Mouse (Mus musculus) embryonic facial prominence, embryonic 11.5 days (tissue): ENCODE measurements around the gene Slc25a20. TPM values are rescaled to one million over a fixed set of nuclear protein-coding genes. Genes with fewer than 3 reads are reported as not detected.

Experiments
- ATAC-seq: fragments of 200-750 bp; cut with Nextera tagmentation; replicated peaks from 2 replicates; pipeline ENCODE4 v1.8.0; 2017; ENCODE audit warnings: low read depth; ENCODE audit not compliant: insufficient number of reproducible peaks, low FRiP score, low TSS enrichment
- DNase-seq: peaks from one replicate; pipeline ENCODE4 v3.0.0-alpha.2; 2015; ENCODE audit warnings: low spot score
- H3K27ac ChIP-seq: fragments of 300-500 bp; sonication (generic); replicated peaks from 2 replicates; pipeline ENCODE4 v1.5.1; 2014; ENCODE audit warnings: mild to moderate bottlenecking, low read depth, low read length, control low read depth
- H3K27me3 ChIP-seq: fragments of 300-500 bp; sonication (generic); 2 replicates; pipeline ENCODE4 v1.6.1; 2014; ENCODE audit warnings: mild to moderate bottlenecking, low read length, moderate library complexity, mixed read lengths; ENCODE audit not compliant: control insufficient read depth, insufficient read depth
- H3K36me3 ChIP-seq: fragments of 300-500 bp; sonication (generic); replicated peaks from 2 replicates; pipeline ENCODE4 v1.6.1; 2014; ENCODE audit warnings: low read depth, mild to moderate bottlenecking, low read length, moderate library complexity, mixed read lengths; ENCODE audit not compliant: control insufficient read depth, insufficient read depth
- H3K4me1 ChIP-seq: fragments of 300-500 bp; sonication (generic); 2 replicates; pipeline ENCODE4 v1.6.1; 2014; ENCODE audit warnings: low read length, mixed read lengths; ENCODE audit not compliant: control insufficient read depth, insufficient read depth
- H3K4me2 ChIP-seq: fragments of 300-500 bp; sonication (generic); 2 replicates; pipeline ENCODE4 v1.6.1; 2014; ENCODE audit warnings: low read depth, mild to moderate bottlenecking, control low read depth, low read length, moderate library complexity
- H3K4me3 ChIP-seq: fragments of 300-500 bp; sonication (generic); 2 replicates; pipeline ENCODE4 v1.5.1; 2014; ENCODE audit warnings: low read depth, low read length, control low read depth
- H3K9ac ChIP-seq: fragments of 300-500 bp; sonication (generic); replicated peaks from 2 replicates; pipeline ENCODE4 v1.6.1; 2014; ENCODE audit warnings: mild to moderate bottlenecking, control low read depth, low read length
- H3K9me3 ChIP-seq: fragments of 300-500 bp; sonication (generic); replicated peaks from 2 replicates; pipeline ENCODE4 v1.6.1; 2016; ENCODE audit warnings: mild to moderate bottlenecking, low read length, inconsistent platforms, mixed read lengths; ENCODE audit not compliant: control insufficient read depth
- WGBS: fragments of 180-500 bp; shearing (Covaris S2); extraction: QIAGEN DNeasy Blood & Tissue Kit; methylation state at CpG from one replicate; pipeline ENCODE4 v1.1.7; 2014; 5-methylcytosine and 5-hydroxymethylcytosine counted together
- polyA plus RNA-seq: library from polyadenylated mRNA; unstranded; fragments of >200 nt; fragmentation: Nextera tagmentation; extraction: Ambion mirVana; gene quantifications from 2 replicates; pipeline ENCODE4 v1.2.1, GENCODE M21; 2014

Slc25a20 gene
- polyA plus RNA-seq, 1 experiment from 2014 or later = 34.5 TPM

- no peak overlapping the region for H3K4me3 ChIP-seq
- no peak for ATAC-seq
- H3K4me2 ChIP-seq = no peak overlapping the region
- H3K27ac ChIP-seq = no peak overlapping the region
- DNase-seq = no peak
- H3K27me3 ChIP-seq = no peaks in the 10 kb centered on the region
- H3K4me1 ChIP-seq = no peaks in the 10 kb centered on the region
- no peaks in the 10 kb centered on the region for H3K36me3 ChIP-seq
- H3K9me3 ChIP-seq = no peaks in the 10 kb centered on the region
- H3K9ac ChIP-seq = no peak overlapping the region
These were observed 40.6 kb downstream of the Slc25a20 start for GRCm38 (mm10) chr9:108702476-108702875.

DNA sequence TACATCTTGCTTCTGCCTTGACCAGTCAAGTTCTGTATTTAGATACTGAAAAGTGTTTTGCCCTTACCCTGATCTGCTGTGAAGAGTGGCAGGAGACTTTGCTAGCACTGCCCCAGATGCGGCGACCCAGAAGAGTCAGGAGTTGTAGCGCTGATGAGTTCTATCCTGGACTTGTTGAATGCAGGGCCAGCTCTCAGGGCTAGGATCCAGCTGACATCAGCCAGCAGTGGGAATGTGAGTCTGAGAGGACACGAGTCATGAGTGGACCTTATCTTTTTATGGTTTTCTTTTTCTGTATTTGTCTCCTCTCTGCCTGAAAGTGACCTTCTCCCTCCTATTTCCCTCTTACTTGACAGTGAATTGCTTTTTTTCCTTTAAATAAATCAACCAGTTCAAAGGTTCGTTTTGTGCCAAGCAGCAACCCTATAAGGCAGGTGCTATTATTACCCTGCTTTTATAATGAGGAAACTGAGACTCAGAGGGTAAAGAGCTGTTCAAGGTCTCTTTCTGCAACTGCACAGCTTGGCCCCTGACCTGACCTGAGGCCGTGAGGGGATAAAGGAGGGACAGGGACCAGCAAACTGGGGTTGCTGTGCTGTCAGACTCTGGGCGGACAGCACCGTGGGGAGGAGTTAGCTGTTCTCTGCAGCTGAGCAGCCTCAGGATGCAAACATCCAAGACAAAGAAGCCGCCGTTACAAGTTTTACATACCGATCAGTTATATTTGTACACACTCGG lies 41.7 kb downstream of the Slc25a20 start:
- no peak for DNase-seq
- no peaks in the 10 kb centered on the region for H3K4me1 ChIP-seq
- no peaks in the 10 kb centered on the region for H3K36me3 ChIP-seq
- no peaks in the 10 kb centered on the region for H3K27me3 ChIP-seq
- no peak overlapping the region for H3K4me2 ChIP-seq
- no peak for ATAC-seq
- H3K27ac ChIP-seq = no peak overlapping the region
- no peaks in the 10 kb centered on the region for H3K9me3 ChIP-seq
- H3K4me3 ChIP-seq = no peak overlapping the region
- WGBS = 47% methylated on average over 12 of the region's 12 CpGs
- no peak overlapping the region for H3K9ac ChIP-seq

GRCm38 (mm10) chr9:108704591-108704990 lies 42.7 kb downstream of the Slc25a20 start:
- no peaks in the 10 kb centered on the region for H3K36me3 ChIP-seq
- no peak overlapping the region for H3K9ac ChIP-seq
- no peaks in the 10 kb centered on the region for H3K9me3 ChIP-seq
- no peaks in the 10 kb centered on the region for H3K4me1 ChIP-seq
- H3K4me2 ChIP-seq = no peak overlapping the region
- H3K4me3 ChIP-seq = no peak overlapping the region
- WGBS = 64% methylated on average over 7 of the region's 7 CpGs
- no peak overlapping the region for H3K27ac ChIP-seq
- no peak for DNase-seq
- no peak for ATAC-seq
- H3K27me3 ChIP-seq = no peaks in the 10 kb centered on the region

GRCm38 (mm10) chr9:108707212-108707611 lies 45.3 kb downstream of the Slc25a20 start:
- Histone ChIP-seq H3K9me3 (no peaks in the 10 kb centered on the region), H3K36me3 (no peaks in the 10 kb centered on the region), H3K4me3 (no peak overlapping the region), H3K4me2 (no peak overlapping the region), H3K9ac (no peak overlapping the region), H3K4me1 (no peaks in the 10 kb centered on the region), H3K27ac (no peak overlapping the region), H3K27me3 (no peaks in the 10 kb centered on the region)
- ATAC-seq = no peak
- WGBS = 91% methylated on average over 2 of the region's 2 CpGs
- no peak for DNase-seq

GRCm38 (mm10) chr9:108708833-108709232 lies 46.9 kb downstream of the Slc25a20 start:
- no peak overlapping the region for H3K9ac ChIP-seq
- ATAC-seq = no peak
- WGBS = 91% methylated on average over 8 of the region's 8 CpGs

DNA sequence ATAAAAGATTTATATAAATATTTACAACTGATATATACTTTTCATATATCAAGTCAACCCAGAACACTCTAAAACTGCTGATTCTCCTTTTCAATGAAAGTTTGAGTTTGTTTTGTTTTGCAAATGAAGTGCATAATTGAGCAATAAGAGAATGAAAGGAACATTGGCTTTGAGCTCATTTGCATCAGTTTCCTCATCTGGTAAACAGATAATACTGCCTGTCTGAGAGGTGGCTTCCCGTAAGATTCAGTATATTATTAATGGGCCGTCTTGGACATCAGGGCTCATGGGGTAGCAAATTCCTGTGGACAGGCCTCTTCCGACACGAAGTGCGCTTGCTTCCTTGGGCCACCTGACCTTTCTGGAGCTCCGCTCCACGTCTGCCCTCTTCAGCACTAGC lies 48.9 kb downstream of the Slc25a20 start:
- Histone ChIP-seq H3K4me1 (no peaks in the 10 kb centered on the region), H3K4me3 (no peak overlapping the region), H3K27me3 (no peaks in the 10 kb centered on the region), H3K9me3 (no peaks in the 10 kb centered on the region), H3K4me2 (no peak overlapping the region), H3K27ac (no peak overlapping the region), H3K9ac (no peak overlapping the region), H3K36me3 (no peaks in the 10 kb centered on the region)
- 84% methylated on average over 7 of the region's 7 CpGs for WGBS
- ATAC-seq (no peak), DNase-seq (no peak)

More at GRCm38 (mm10) chr9:108708833-108709232, 46.9 kb downstream of the Slc25a20 start:
- Histone ChIP-seq H3K4me1 (no peaks in the 10 kb centered on the region), H3K4me3 (no peak overlapping the region), H3K27me3 (no peaks in the 10 kb centered on the region), H3K9me3 (no peaks in the 10 kb centered on the region), H3K27ac (no peak overlapping the region), H3K36me3 (no peaks in the 10 kb centered on the region), H3K4me2 (no peak overlapping the region)
- no peak for DNase-seq

- Histone ChIP-seq H3K9ac (no peak overlapping the region), H3K27ac (no peak overlapping the region)
- ATAC-seq = no peak
These were observed 54.3 kb downstream of the Slc25a20 start for GRCm38 (mm10) chr9:108716199-108716598.

DNA sequence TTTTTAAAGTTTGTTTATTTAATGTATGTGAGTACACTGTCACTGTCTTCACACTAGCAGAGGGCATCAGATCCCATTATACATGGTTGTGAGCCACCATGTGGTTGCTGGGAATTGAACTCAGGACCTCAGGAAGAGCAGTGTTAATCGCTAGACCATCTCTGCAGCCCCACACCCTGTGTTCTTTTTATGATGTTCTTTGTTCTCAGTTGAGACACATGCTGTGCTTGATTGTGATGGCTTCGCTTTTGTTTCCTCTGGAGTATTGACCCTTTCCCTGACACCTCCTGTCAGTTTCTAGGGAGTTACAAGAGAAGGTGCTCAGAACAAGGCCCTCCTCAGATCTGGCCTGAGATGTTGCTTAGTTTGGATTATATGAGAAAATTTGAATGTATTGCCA lies 61.9 kb downstream of the Slc25a20 start:
- Histone ChIP-seq H3K27me3 (no peaks in the 10 kb centered on the region), H3K4me1 (no peaks in the 10 kb centered on the region), H3K4me2 (no peak overlapping the region), H3K4me3 (no peak overlapping the region), H3K36me3 (no peaks in the 10 kb centered on the region), H3K27ac (no peak overlapping the region), H3K9me3 (no peaks in the 10 kb centered on the region), H3K9ac (no peak overlapping the region)
- WGBS = 57% methylated on average over 2 of the region's 2 CpGs
- no peak for DNase-seq
- ATAC-seq = no peak

More at GRCm38 (mm10) chr9:108716199-108716598, 54.3 kb downstream of the Slc25a20 start:
- Histone ChIP-seq H3K4me1 (no peaks in the 10 kb centered on the region), H3K27me3 (no peaks in the 10 kb centered on the region), H3K4me2 (no peak overlapping the region), H3K9me3 (no peaks in the 10 kb centered on the region), H3K4me3 (no peak overlapping the region), H3K36me3 (no peaks in the 10 kb centered on the region)
- 94% methylated on average over 4 of the region's 4 CpGs for WGBS
- DNase-seq = no peak
